Mouse (Mus musculus): Measurements from ENCODE around the gene Lsamp. TPM values are rescaled to one million over a fixed set of nuclear protein-coding genes. Genes with fewer than 3 reads are reported as not detected.

The Lsamp gene
- polyA plus RNA-seq, 1 experiment: not detected

- no peak overlapping the region for H3K4me2 ChIP-seq (ENCODE audit: low read depth)
- TF ChIP-seq SRF (IDR thresholded peaks at IDR 0.05; ENCODE audit: control insufficient read depth, insufficient read length, low read depth): no peak
- TF ChIP-seq MYOD1 (IDR thresholded peaks at IDR 0.05; ENCODE audit: control insufficient read depth in 1 of 3, insufficient read length in 2 of 3, low read depth in 2 of 3): no peak
- TF ChIP-seq MYOG (IDR thresholded peaks at IDR 0.05; ENCODE audit: control insufficient read depth in 1 of 3, insufficient read depth in 1 of 3, insufficient read length in 2 of 3, low read depth in 2 of 3): no peak
- no peak for TF ChIP-seq E2F4 (IDR thresholded peaks at IDR 0.05; ENCODE audit: insufficient read depth)
- TF ChIP-seq REST (IDR thresholded peaks at IDR 0.05; ENCODE audit: insufficient read depth, insufficient read length): no peak
- no peak for TF ChIP-seq POLR2A (IDR thresholded peaks at IDR 0.05; ENCODE audit: insufficient read length, low read depth)
- no peak for TF ChIP-seq TCF3 (IDR thresholded peaks at IDR 0.05; ENCODE audit: insufficient read length, low read depth)
- TF ChIP-seq MAX (IDR thresholded peaks at IDR 0.05; ENCODE audit: low read depth): no peak
- no peak for TF ChIP-seq USF1 (IDR thresholded peaks at IDR 0.05; ENCODE audit: low read depth)
- no peak for TF ChIP-seq TCF12 (IDR thresholded peaks at IDR 0.05; ENCODE audit: insufficient read depth, poor library complexity, severe bottlenecking)
- TF ChIP-seq CEBPB (IDR thresholded peaks at IDR 0.05; ENCODE audit: insufficient read depth, poor library complexity, severe bottlenecking): no peak
- TF ChIP-seq POLR2AphosphoS2 (IDR thresholded peaks at IDR 0.05; ENCODE audit: insufficient read length, low read depth): no peak
- no peak overlapping the region for H3ac ChIP-seq (ENCODE audit: control insufficient read depth, insufficient read length)
- H3K4me3 ChIP-seq: no peak overlapping the region
- H3K27me3 ChIP-seq (ENCODE audit: control insufficient read depth, insufficient read depth, insufficient read length): no peaks in the 10 kb centered on the region
- H3K79me2 ChIP-seq (ENCODE audit: control insufficient read depth, insufficient read depth): no peaks in the 10 kb centered on the region
- H3K36me3 ChIP-seq (ENCODE audit: control insufficient read depth, insufficient read depth): no peaks in the 10 kb centered on the region
These were observed 1023.4 kb downstream of the Lsamp start for GRCm38 (mm10) chr16:41007569-41007968.

GRCm38 (mm10) chr16:41034746-41035145 is 1050.6 kb downstream of the Lsamp start:
- TF ChIP-seq MYOG (IDR thresholded peaks at IDR 0.05; ENCODE audit: control insufficient read depth in 1 of 3, insufficient read depth in 1 of 3, insufficient read length in 2 of 3, low read depth in 2 of 3) (no peak), MYOD1 (IDR thresholded peaks at IDR 0.05; ENCODE audit: control insufficient read depth in 1 of 3, insufficient read length in 2 of 3, low read depth in 2 of 3) (no peak), SRF (IDR thresholded peaks at IDR 0.05; ENCODE audit: control insufficient read depth, insufficient read length, low read depth) (no peak)
- Histone ChIP-seq H3K4me2 (ENCODE audit: low read depth) (no peak overlapping the region), H3K4me3 (no peak overlapping the region), H3ac (ENCODE audit: control insufficient read depth, insufficient read length) (no peak overlapping the region), H3K79me2 (ENCODE audit: control insufficient read depth, insufficient read depth) (no peaks in the 10 kb centered on the region), H3K27me3 (ENCODE audit: control insufficient read depth, insufficient read depth, insufficient read length) (no peaks in the 10 kb centered on the region), H3K36me3 (ENCODE audit: control insufficient read depth, insufficient read depth) (no peaks in the 10 kb centered on the region)

- Histone ChIP-seq H3K79me2 (ENCODE audit: control insufficient read depth, insufficient read depth) (no peaks in the 10 kb centered on the region), H3K36me3 (ENCODE audit: control insufficient read depth, insufficient read depth) (no peaks in the 10 kb centered on the region), H3K4me3 (no peak overlapping the region), H3ac (ENCODE audit: control insufficient read depth, insufficient read length) (no peak overlapping the region), H3K27me3 (ENCODE audit: control insufficient read depth, insufficient read depth, insufficient read length) (no peaks in the 10 kb centered on the region), H3K4me2 (ENCODE audit: low read depth) (no peak overlapping the region)
- TF ChIP-seq REST (IDR thresholded peaks at IDR 0.05; ENCODE audit: insufficient read depth, insufficient read length) (no peak), POLR2AphosphoS2 (IDR thresholded peaks at IDR 0.05; ENCODE audit: insufficient read length, low read depth) (no peak), USF1 (IDR thresholded peaks at IDR 0.05; ENCODE audit: low read depth) (no peak), MYOD1 (IDR thresholded peaks at IDR 0.05; ENCODE audit: control insufficient read depth in 1 of 3, insufficient read length in 2 of 3, low read depth in 2 of 3) (no peak), SRF (IDR thresholded peaks at IDR 0.05; ENCODE audit: control insufficient read depth, insufficient read length, low read depth) (no peak), MAX (IDR thresholded peaks at IDR 0.05; ENCODE audit: low read depth) (no peak), CEBPB (IDR thresholded peaks at IDR 0.05; ENCODE audit: insufficient read depth, poor library complexity, severe bottlenecking) (no peak), TCF3 (IDR thresholded peaks at IDR 0.05; ENCODE audit: insufficient read length, low read depth) (no peak), MYOG (IDR thresholded peaks at IDR 0.05; ENCODE audit: control insufficient read depth in 1 of 3, insufficient read depth in 1 of 3, insufficient read length in 2 of 3, low read depth in 2 of 3) (no peak), E2F4 (IDR thresholded peaks at IDR 0.05; ENCODE audit: insufficient read depth) (no peak)
These were observed 1057.5 kb downstream of the Lsamp start for GRCm38 (mm10) chr16:41041686-41042085.

GRCm38 (mm10) chr16:41063270-41063857 is 1079.2 kb downstream of the Lsamp start:
- Histone ChIP-seq H3K27me3 (ENCODE audit: control insufficient read depth, insufficient read depth, insufficient read length) (no peaks in the 10 kb centered on the region), H3ac (ENCODE audit: control insufficient read depth, insufficient read length) (no peak overlapping the region), H3K4me2 (ENCODE audit: low read depth) (no peak overlapping the region), H3K36me3 (ENCODE audit: control insufficient read depth, insufficient read depth) (no peaks in the 10 kb centered on the region), H3K4me3 (no peak overlapping the region), H3K79me2 (ENCODE audit: control insufficient read depth, insufficient read depth) (no peaks in the 10 kb centered on the region)
- no peak for TF ChIP-seq TCF3 (IDR thresholded peaks at IDR 0.05; ENCODE audit: insufficient read length, low read depth)
- no peak for TF ChIP-seq MYOD1 (IDR thresholded peaks at IDR 0.05; ENCODE audit: control insufficient read depth in 1 of 3, insufficient read length in 2 of 3, low read depth in 2 of 3)
- no peak for TF ChIP-seq SRF (IDR thresholded peaks at IDR 0.05; ENCODE audit: control insufficient read depth, insufficient read length, low read depth)
- no peak for TF ChIP-seq POLR2AphosphoS2 (IDR thresholded peaks at IDR 0.05; ENCODE audit: insufficient read length, low read depth)
- no peak for TF ChIP-seq MAX (IDR thresholded peaks at IDR 0.05; ENCODE audit: low read depth)
- no peak for TF ChIP-seq REST (IDR thresholded peaks at IDR 0.05; ENCODE audit: insufficient read depth, insufficient read length)
- TF ChIP-seq USF1 (IDR thresholded peaks at IDR 0.05; ENCODE audit: low read depth): no peak
- no peak for TF ChIP-seq POLR2A (IDR thresholded peaks at IDR 0.05; ENCODE audit: insufficient read length, low read depth)
- TF ChIP-seq E2F4 (IDR thresholded peaks at IDR 0.05; ENCODE audit: insufficient read depth): no peak
- TF ChIP-seq CEBPB (IDR thresholded peaks at IDR 0.05; ENCODE audit: insufficient read depth, poor library complexity, severe bottlenecking): no peak
- no peak for TF ChIP-seq MYOG (IDR thresholded peaks at IDR 0.05; ENCODE audit: control insufficient read depth in 1 of 3, insufficient read depth in 1 of 3, insufficient read length in 2 of 3, low read depth in 2 of 3)
- TF ChIP-seq TCF12 (IDR thresholded peaks at IDR 0.05; ENCODE audit: insufficient read depth, poor library complexity, severe bottlenecking): no peak

- H3K36me3 ChIP-seq (ENCODE audit: control insufficient read depth, insufficient read depth): no peaks in the 10 kb centered on the region
- H3ac ChIP-seq (ENCODE audit: control insufficient read depth, insufficient read length): no peak overlapping the region
- no peak overlapping the region for H3K4me3 ChIP-seq
- H3K27me3 ChIP-seq (ENCODE audit: control insufficient read depth, insufficient read depth, insufficient read length): no peaks in the 10 kb centered on the region
- H3K79me2 ChIP-seq (ENCODE audit: control insufficient read depth, insufficient read depth): no peaks in the 10 kb centered on the region
- TF ChIP-seq MYOD1 (IDR thresholded peaks at IDR 0.05; ENCODE audit: control insufficient read depth in 1 of 3, insufficient read length in 2 of 3, low read depth in 2 of 3) (no peak), TCF3 (IDR thresholded peaks at IDR 0.05; ENCODE audit: insufficient read length, low read depth) (no peak), USF1 (IDR thresholded peaks at IDR 0.05; ENCODE audit: low read depth) (no peak), REST (IDR thresholded peaks at IDR 0.05; ENCODE audit: insufficient read depth, insufficient read length) (no peak), MAX (IDR thresholded peaks at IDR 0.05; ENCODE audit: low read depth) (no peak), TCF12 (IDR thresholded peaks at IDR 0.05; ENCODE audit: insufficient read depth, poor library complexity, severe bottlenecking) (no peak), POLR2A (IDR thresholded peaks at IDR 0.05; ENCODE audit: insufficient read length, low read depth) (no peak), E2F4 (IDR thresholded peaks at IDR 0.05; ENCODE audit: insufficient read depth) (no peak), CEBPB (IDR thresholded peaks at IDR 0.05; ENCODE audit: insufficient read depth, poor library complexity, severe bottlenecking) (no peak), POLR2AphosphoS2 (IDR thresholded peaks at IDR 0.05; ENCODE audit: insufficient read length, low read depth) (no peak)
- no peak overlapping the region for H3K4me2 ChIP-seq (ENCODE audit: low read depth)
These were observed 1089.3 kb downstream of the Lsamp start for GRCm38 (mm10) chr16:41073470-41073869.
